Mouse (Mus musculus) right cerebral cortex, postnatal 10 days (tissue): ENCODE data around the gene Rnf126.

ENCODE experiments used
- DNase-seq, 2 experiments: peaks; one replicate each; pipeline ENCODE4 v3.0.0; 2021; ENCODE audit warnings: low spot score in 2 of 2

Rnf126 gene

GRCm38 (mm10) chr10:79793051-79793737 lies 26.4 kb upstream of the Rnf126 start, which contains the start of gene Palm:
TSS of gene Palm (plus strand) at chr10:79793572.
- DNase-seq, result peak; percentile 84 to 87

- no peak for DNase-seq
Measured at GRCm38 (mm10) chr10:79792339-79793040, 25.7 kb upstream of the Rnf126 start.

- DNase-seq, result no peak
Measured at GRCm38 (mm10) chr10:79790861-79791260, 24.1 kb upstream of the Rnf126 start, which contains the start of gene Prss57. TSS of gene Prss57 (minus strand) at chr10:79790961.

GRCm38 (mm10) chr10:79789581-79789980 lies 22.8 kb upstream of the Rnf126 start:
- DNase-seq, result no peak

- peak in 1 of 2 experiments; percentile 80 for DNase-seq
Measured at GRCm38 (mm10) chr10:79788386-79789158, 21.8 kb upstream of the Rnf126 start.

GRCm38 (mm10) chr10:79783920-79784800 lies 17.4 kb upstream of the Rnf126 start:
- no peak for DNase-seq

GRCm38 (mm10) chr10:79783050-79783449 lies 16.3 kb upstream of the Rnf126 start:
- DNase-seq, result no peak

GRCm38 (mm10) chr10:79781956-79782355 lies 15.2 kb upstream of the Rnf126 start:
- no peak for DNase-seq

GRCm38 (mm10) chr10:79781139-79781538 lies 14.4 kb upstream of the Rnf126 start:
- peak; percentile 51 to 73 for DNase-seq

- DNase-seq, result peak; percentile 83 to 89
Measured at GRCm38 (mm10) chr10:79780664-79781015, 13.9 kb upstream of the Rnf126 start.

- peak; percentile 96 to 97 for DNase-seq
Measured at GRCm38 (mm10) chr10:79779784-79780663, 13.3 kb upstream of the Rnf126 start.

- DNase-seq, result no peak
Measured at GRCm38 (mm10) chr10:79779193-79779592, 12.4 kb upstream of the Rnf126 start.

GRCm38 (mm10) chr10:79778006-79778405 lies 11.3 kb upstream of the Rnf126 start:
- peak in 1 of 2 experiments; percentile 70 for DNase-seq

- peak in 1 of 2 experiments; percentile 32 for DNase-seq
Measured at GRCm38 (mm10) chr10:79777103-79777531, 10.4 kb upstream of the Rnf126 start, which contains the start of gene Fstl3. TSS of gene Fstl3 (plus strand) at chr10:79777272.

GRCm38 (mm10) chr10:79774486-79775279 lies 7.9 kb upstream of the Rnf126 start:
- peak in 1 of 2 experiments; percentile 26 for DNase-seq

- DNase-seq, result no peak
Measured at GRCm38 (mm10) chr10:79773208-79773607, 6.5 kb upstream of the Rnf126 start.

GRCm38 (mm10) chr10:79772320-79772719 lies 5.6 kb upstream of the Rnf126 start:
- no peak for DNase-seq

- DNase-seq, result no peak
Measured at GRCm38 (mm10) chr10:79769329-79769728, 2.6 kb upstream of the Rnf126 start.

GRCm38 (mm10) chr10:79768400-79768799 lies 1.6 kb upstream of the Rnf126 start:
- peak; percentile 83 to 84 for DNase-seq
